Mouse (Mus musculus) yolk sac, embryonic 10.5 days (tissue): ENCODE data around the gene Raver1.

Source experiments
- DNase-seq: peaks from one replicate; pipeline ENCODE4 v3.0.0-alpha.2; 2017; ENCODE audit warnings: low spot score

The Raver1 gene

DNA sequence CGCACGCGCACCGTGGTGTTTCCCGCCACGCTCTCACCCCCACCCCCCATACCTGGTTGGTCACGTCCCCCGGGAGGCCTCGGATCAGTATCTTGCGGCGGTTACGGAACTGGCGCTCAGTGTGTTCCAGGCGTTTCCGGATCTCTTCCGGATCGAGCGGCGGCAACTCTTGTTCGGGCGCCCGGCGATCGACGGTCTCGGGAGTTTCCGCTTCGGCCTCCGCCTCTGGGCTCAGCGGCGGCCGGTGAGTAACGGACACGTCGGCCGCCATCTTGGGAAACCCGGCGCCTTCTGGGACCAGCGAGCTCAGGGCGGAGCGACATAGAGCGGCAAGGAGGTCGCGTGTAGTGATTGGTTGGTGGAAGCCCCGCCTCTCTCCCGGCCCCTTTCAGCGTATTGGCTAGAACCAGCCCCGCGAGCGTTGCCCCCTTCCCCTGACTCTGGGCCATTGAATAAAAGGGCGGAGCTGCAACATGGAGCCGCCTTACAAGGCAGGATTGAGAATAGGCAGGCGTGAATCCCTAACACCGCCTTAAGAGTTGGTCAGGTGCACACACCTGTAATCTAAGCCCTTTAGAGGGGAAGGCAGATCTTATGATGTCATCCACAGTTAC is at the start of gene Raver1, which contains the start of gene Gm38431:
Raver1 (minus strand) TSS at position 302 of the 614 bp plus-strand sequence.
Gm38431 (minus strand) TSS at position 291 of the 614 bp plus-strand sequence.
- peak; percentile 99 for DNase-seq

DNA sequence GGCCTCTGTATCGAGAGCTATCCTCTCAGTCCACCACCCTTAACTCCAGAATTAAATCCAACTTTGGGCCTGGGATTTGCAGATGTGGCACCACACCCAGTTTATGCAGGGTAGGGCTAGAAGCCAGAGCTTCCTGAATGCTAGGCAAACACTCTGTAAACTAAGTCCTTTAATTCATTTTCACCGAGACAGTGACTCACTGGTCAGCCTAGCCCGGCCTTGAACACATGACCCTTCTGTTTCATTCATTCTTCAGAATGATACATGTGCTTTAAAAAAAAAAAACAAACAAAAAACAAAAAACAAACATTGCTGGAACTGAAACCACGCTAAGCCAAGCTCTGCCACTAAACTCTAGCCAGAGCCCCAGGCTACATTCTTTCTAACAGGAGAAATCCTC is 46.6 kb upstream of the Raver1 start:
- DNase-seq: no peak

DNA sequence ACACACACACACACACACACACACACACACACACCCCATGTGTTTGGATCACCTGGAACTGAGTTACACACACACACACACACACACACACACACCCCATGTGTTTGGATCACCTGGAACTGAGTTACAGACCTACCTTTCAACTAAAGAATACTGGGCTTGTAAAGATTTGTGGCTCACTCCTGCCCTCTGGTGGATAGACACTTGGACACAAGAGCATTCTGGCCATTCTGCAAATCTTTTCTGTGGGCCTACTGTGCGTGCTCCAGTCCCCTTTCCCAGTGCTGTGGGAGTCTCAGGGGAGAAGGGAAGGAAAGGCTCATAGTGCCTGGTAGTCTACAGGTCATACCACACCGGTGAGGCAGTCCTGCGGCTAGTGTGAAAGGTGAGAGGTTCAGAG is 45.4 kb upstream of the Raver1 start:
- DNase-seq: no peak

GRCm38 (mm10) chr9:21136401-21136800 is 44.6 kb upstream of the Raver1 start:
- DNase-seq: no peak

DNA sequence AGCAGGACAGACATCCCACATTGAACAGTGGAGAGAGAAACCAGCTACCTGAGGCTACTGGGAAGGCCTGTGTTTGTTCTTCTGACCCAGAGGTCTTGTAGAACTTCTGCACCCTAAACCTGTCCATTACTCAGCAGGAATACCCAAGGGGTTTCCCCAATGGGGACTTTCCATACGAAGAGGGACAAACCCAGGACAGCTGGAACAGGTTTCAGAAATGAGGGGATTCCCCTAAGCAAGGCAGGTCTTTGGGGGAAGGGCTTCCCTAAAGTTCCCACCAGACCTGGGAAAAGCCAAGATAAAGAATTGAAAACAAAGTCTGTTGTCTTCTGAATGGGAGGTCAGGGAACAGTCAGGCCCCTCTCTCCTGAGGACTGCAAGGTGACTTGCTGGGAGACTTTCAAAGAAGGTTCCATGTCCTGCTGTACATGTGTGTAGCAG is 44.2 kb upstream of the Raver1 start:
- DNase-seq: no peak

DNA sequence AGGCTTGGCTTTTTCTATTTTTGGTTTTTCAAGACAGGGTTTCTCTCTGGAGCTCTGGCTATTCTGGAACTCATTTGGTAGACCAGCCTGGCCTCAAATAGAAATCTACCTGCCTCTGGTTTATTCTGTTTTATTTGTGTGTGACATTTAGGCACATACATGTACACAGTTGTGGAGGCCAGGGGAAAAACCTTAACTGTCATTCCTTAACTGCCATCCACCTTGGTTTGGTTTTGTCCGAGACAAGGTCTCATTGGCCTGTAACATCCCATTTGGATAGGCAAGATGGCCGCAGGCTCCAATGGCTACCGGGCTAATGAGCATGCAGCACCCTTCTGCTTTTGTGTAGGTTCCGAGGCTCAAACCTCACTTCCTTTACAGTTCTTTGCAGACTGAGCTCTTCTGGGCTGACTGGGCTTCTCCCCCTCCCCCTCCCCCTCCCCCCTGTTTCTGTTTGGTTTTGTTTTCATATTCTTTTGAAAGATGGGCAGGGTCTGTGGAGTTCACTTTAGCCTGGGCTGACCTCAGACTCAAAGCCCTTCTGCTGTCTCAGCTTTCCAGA is 43.6 kb upstream of the Raver1 start:
- no peak for DNase-seq

DNA sequence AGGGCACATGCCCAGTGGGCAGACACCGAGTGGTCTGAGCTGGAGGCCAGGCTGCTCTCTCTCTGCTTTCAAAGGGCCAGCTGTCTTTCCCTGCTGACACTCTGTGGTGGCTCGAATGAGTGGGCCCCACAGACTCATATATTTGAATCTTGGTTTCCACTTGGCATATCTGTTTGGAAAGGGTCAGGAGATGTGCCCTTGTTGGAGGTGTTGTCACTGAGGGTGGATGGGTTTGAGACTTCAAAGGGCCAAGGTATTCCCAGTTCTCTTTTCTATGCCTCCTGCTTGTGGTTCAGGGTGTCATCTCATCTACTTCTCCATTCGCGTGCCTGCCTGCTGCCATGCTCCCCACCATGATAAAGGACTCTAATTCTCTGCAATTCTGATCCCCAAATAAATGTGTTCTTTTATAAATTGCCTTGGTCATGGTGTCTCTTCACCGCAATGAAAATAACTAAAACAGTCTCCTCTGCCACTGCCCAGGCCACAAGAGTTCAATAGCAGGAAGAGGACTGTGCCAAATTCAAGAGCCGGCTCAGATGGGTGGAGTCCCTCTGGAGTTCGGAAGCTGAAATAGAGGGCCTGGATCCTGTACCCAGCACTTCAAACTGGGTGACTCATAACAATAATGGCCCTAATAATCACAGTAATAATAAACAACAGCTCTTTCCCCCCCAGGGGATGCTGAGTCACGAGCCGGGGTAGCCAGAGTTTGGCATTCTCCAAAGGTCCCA is 43.0 kb upstream of the Raver1 start:
- no peak for DNase-seq

DNA sequence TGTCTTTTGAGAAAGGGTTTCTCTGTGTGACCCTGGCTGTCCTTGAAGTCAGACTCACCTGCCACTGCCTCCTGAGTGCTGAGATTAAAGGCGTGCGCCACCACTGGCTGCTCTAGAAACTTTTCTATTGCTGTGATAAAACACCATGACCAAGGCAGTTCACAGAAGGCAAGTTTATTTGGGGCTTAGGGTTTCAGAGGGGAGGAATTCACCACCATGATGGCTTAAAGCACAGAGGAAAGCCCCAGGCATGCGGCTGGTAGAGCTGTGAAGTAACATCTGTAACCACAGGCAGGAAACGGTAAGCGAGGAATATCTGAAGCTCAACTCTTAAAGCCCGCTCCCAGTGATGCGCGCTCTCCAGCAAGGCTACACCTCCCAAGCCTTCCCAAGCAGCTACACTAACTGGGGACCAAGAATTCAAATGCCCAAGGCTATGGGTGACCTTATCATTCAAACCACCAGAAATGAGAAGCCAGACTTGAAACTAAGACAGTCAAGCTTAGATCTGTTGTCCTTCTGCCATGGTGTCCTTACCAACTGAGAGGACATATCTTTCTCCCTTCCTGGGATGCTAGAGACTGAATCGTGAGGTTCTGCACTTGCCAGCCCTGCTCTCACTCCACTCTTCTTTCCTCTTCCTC is 41.4 kb upstream of the Raver1 start:
- DNase-seq: no peak

GRCm38 (mm10) chr9:21132102-21132775 is 40.4 kb upstream of the Raver1 start:
- DNase-seq: no peak

DNA sequence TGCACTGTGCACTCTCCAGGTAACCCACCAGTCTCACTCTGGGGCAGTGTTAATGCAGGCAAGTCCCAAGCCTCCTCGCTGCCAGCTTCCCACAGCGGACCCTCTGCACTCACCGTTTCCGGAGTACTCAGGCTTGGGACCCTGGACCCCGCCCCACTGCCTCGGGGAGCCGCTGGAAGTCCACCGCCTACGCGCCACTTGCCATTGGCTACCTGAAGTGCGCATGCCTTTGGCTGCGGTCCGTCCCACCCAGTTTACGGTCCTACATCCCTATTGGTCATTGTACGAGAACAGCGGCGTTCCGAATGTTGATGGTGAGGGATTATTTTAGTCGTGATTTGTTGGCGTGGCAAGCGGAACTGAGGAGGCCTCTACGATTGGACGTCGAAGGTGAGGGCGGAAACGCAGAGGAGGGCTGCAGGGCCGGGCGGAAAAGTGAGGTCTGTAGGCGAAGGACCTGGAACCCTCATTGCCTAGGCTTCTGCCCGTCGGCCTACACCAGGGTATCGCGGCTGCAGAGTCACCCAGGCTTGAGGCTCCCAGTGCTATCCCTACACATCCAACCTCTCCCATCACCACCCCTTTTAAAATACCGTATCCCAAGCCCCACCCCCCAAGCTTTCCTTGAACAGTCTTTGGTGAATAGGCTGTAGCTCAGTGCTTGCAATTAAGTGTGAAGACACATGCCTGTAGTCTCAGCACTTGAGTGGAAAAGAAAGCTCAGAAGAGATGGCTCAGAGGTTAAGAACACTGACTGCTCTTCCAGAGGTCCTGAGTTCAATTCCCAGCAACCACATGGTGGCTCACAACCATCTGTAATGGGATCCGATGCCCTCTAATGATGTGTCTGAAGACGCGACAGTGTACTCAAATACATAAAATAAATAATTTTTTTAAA is 39.5 kb upstream of the Raver1 start, which contains the start of gene Tyk2:
Tyk2 (minus strand) TSS at position 185 of the 898 bp plus-strand sequence.
- DNase-seq: peak; percentile 97

GRCm38 (mm10) chr9:21126259-21126627 is 34.4 kb upstream of the Raver1 start:
- DNase-seq: no peak

GRCm38 (mm10) chr9:21125502-21126258 is 33.9 kb upstream of the Raver1 start:
- no peak for DNase-seq

DNA sequence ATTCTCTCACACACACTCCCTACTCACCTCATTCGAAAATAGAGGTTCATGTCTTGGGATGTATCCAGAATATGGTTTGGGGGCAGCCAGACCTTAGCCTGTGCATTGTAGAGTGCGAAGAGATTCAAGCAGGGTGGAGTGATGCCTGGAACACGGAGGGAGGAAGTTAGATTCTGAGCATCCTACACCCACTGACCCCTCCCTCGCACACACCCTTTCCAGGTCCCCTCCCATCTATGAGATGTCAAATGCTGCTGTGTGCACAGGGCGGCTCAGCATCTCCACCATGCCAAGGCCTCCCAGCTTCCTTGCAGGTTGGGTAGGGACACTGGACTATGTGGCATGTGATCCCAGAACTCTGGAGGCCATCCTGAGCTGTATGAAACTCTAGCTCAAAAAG is 33.0 kb upstream of the Raver1 start:
- DNase-seq: no peak

GRCm38 (mm10) chr9:21121483-21121882 is 29.7 kb upstream of the Raver1 start:
- DNase-seq: no peak

- DNase-seq: no peak
Measured at GRCm38 (mm10) chr9:21117073-21117472, 25.3 kb upstream of the Raver1 start.

- DNase-seq: no peak
Measured at GRCm38 (mm10) chr9:21115105-21115504, 23.3 kb upstream of the Raver1 start.

- DNase-seq: no peak
Measured at GRCm38 (mm10) chr9:21114190-21114589, 22.4 kb upstream of the Raver1 start.

DNA sequence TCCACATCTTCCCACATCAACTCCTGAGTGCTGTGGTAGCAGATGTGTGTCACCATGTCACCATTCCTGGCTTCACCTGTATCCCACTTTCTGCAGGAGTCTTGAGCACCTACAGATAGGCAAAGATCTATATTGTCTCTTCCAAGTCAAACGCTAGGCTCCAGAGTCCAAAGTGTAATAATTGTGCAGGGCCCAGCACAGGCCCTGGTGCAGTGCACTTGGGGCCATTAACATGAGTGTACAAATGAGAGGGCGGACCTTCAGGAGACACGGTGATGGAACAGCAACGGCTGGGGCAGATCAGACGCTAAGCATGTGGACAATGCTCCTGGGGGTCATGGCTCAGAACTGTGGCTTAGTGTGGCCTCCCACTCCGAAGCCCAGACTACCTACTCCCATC is 21.9 kb upstream of the Raver1 start:
- no peak for DNase-seq

GRCm38 (mm10) chr9:21107607-21108237 is 15.9 kb upstream of the Raver1 start:
- DNase-seq: no peak
